Mouse (Mus musculus): ENCODE measurements at regions not wholly inside any gene's neighbourhood (a gene's known extent, or its start where the extent isn't known, plus 50 kb on each side); places are given as distances from the start of the nearest gene placed in this dataset.

DNA sequence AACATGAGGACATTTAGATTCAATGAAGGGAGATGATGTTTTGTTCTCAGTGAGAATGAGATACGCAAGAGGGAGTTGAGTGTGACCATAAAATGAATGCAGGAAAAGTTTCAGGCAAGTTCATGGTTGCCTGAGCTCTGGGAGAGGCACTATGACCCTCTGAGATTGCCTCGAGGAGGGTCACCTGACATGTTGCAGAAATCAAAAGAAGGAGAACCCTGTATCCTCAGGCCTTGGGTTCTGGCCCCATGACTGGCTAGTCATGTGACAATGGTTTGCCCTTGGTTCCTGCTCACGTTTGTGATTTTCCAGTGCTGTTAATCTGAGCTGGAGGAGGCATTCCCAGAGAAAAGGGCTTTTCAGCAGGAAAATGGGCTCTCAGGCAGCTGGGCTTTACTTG, 98.9 kb downstream of the Mab21l3 start:
- no peak for DNase-seq (ENCODE audit: extremely low spot score, low read depth, low spot score)

DNA sequence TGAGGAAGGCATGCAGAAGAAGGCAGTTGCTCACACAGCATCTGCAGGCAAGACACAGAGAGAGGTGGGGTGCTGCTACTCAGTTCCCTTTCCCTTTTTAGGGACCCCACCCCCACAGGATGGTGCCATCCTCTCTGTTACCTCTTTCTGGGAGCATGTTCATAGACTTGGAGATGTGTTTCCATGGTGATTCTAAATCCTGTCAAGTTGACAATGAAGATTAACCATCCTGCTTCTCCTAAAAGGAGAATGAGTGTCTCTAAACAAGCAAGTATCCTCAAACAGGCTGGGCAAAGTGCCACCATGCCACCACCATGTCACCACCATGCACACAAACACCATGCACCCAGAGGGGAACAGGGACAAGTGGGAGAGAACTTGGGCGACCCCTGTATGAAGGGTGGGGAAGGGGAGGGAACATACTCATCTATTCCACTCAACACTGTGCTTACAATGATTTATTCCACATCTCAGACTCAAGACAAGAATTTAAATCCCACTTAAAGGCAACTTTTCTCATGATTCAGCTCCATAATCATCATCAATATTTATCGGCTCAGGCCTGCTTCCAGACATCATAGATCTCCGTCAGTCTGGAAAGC, 99.6 kb downstream of the Mab21l3 start:
- DNase-seq (ENCODE audit: extremely low spot score, low read depth, low spot score), result no peak

DNA sequence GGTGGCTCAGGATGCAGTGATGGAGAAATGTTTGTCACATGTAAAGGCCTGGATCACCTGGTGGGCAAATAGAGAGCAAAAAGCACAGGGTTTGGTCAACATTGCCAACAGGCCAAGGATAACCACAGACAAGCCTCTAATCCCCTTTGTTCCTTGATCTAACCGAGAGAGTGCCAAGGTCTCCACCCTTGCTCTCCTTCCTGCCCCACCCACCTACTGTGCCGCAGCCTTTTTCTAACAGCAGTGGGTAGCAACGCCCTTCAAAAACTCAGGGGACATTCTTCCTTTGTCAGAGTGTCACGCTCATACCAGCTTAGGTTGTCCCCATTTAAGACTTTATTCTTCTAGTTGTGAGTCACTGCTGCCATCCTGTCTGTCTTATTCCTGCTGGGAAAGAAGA, 100.6 kb downstream of the Mab21l3 start:
- no peak for DNase-seq (ENCODE audit: extremely low spot score, low read depth, low spot score)

DNA sequence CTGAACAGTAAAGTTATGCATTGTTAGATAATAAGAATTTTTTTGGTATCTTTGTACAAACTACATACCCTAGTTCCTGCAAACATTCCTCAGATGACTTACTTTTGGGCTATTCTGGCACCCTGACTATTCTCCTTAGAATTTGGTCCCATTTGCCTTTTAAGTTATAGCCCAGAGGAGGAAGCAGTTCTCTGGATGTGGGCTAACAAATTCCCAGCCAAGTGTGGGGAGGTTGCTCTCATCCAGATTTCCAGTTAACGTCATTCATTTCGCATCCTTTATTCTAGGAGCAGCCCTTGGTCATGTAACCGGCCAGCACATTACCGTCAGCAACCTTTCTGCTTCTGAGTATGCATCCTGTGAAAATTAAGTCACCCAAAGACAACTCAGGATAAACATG, 107.9 kb downstream of the Mab21l3 start:
- no peak for DNase-seq (ENCODE audit: extremely low spot score, low read depth, low spot score)

DNA sequence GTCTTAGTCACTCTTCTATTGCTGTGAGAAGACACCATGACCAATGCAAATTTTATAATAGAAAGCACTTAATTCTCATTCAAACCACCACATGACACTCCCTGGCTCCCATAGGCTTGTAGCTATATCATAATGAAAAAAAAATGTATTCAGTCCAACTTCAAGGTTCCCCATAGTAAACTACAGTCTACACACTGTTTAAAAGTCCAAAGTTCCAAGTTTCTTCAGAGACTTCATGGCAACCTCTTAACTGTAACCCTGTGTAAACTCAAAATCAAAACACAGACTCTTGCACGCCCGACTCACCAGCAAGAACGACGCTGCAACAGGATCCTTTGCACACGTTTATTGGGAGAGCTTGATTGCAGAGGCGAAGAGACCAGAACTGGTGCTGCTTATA, 111.6 kb downstream of the Mab21l3 start:
- DNase-seq (ENCODE audit: extremely low spot score, low read depth, low spot score), result no peak

DNA sequence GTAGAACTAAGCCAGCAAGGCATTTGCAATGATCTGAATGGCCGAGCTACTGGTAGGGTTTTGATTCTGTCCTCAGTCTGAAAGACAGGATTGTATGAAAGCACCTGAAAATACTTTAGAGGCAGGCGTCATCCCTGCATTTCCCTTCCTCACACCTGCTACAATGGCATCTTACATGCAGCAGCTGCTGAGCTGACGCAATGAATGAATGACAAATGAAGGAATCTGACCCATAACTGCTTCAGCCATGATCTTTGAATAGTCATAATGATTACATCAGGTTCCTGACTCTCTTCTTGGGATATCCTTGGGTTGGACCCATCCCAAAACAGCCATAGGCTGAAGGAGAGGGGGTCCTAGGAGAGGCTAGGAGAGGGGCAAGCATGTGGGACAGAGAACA, 119.7 kb downstream of the Mab21l3 start:
- DNase-seq (ENCODE audit: extremely low spot score, low read depth, low spot score), result no peak

DNA sequence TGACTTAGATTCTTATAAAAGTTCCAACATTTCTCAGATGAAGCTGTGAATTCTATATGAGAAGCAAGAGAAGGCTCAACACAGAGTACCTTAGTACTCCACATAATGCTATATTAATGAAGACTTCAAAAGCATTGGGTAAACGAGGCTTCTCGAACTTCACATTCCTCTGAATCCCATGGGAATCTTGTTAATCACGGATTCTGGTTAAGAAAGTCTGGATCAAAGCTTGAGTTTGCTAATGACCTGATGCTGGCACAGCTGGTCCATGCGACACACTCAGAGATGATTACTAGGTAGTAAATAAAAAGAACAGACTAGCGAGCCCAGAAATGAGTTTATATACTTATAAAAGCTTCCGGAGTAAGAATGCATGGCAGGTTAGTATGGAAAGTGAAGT, 118.4 kb upstream of the Atp1a1 start:
- peak; percentile 67 for DNase-seq (ENCODE audit: extremely low spot score, low read depth, low spot score)

DNA sequence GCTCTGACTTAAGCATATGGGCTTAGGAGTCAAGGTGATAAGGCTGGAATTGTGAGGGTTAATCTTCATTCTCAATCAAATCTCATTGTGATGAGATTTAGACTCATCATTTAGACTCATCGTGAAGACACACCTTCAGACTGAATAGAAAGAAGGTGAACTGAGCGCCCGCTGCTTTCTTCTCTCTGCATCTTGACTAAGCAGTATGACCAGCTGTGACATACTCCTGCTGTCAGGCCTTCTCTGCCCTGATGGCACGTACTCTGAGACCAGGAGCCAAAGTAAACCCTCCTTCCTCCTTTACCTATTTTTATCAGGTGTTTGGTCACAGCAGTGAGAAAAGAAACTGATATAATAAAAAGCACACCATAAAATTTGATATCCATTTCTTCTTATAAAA, 117.5 kb upstream of the Atp1a1 start:
- no peak for DNase-seq (ENCODE audit: extremely low spot score, low read depth, low spot score)

DNA sequence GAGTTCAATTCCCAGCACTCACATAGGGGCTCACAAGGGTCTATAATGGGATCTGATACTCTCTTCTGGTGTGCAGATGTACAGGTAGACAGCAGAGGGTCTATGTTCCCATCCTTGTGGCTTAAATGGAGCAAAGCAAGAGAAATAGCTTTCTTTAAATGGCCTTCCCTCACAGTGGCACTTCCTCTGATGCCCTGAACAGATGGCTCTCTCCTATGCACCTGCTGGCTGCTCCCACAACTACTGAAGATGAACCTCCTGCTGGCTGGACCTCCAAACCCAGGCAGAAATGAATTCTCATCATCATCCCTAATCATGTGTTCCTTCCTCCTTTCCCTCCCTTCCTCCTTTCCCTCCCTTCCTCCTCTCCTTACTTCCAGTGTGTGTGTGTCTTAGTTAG, 110.9 kb upstream of the Atp1a1 start:
- DNase-seq (ENCODE audit: extremely low spot score, low read depth, low spot score), result no peak

DNA sequence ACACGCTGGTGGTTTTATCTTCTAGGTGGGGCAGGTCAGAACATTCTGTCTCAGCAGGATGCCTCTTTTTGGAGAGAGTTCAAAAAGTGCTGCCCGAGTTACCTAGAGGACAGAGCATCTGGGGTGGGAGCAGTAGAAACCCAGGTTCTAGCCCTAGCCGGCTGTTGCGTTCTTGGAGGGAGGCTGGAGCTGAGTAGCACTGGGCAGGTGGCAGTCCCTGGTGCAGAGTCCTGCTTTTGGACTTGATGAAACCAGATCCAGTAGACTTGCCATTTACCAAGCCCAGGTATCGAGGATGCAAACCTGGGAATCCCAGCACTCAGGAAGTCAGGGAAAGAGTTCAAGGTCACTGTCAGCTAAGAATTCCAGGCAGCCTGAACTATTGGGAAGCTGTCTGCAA, 110.3 kb upstream of the Atp1a1 start:
- no peak for DNase-seq (ENCODE audit: extremely low spot score, low read depth, low spot score)

DNA sequence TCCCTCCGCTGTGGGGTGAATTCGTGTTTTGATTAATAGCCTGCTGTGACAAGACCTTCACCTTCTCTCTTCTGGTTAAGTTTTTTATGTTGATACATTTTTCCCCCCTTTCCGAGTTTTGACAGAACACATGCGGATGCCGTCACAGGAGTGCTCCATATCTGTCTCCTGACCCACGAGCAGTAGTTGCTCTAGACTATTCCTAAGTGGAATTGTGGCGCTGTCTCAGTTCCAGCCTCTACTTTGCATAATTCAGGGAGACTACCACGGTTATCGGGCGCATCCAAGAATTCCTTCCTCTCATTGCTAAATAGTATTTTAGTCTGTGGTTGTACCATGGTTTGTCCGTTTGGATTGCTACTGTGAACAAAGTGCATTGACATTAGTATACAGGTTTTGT, 109.2 kb upstream of the Atp1a1 start:
- DNase-seq (ENCODE audit: extremely low spot score, low read depth, low spot score), result no peak

DNA sequence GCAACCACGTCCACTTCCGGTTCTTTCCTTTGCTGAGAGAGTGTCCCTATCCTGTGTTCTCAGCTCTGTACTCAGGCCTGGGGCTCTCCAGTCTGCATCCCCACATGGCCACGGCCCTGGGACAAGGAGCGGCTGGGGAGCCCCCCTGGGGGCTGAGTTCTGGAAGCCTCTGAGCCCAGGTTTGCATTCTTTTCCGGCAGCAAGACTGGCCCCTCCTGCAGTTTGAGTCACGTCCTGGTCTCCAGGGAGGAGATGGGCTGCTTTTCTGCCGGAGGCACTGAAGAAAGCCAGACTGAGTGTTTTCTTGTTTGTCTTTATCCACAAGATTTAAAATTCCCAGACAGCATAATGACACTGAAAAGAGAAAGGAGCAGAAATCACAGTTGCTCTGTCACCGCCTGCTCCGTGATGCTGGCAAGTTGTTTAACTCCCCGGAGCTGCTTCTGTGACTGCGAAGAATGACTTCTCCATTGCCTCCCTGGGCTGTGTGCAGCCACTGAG, 108.7 kb upstream of the Atp1a1 start:
- no peak for DNase-seq (ENCODE audit: extremely low spot score, low read depth, low spot score)

DNA sequence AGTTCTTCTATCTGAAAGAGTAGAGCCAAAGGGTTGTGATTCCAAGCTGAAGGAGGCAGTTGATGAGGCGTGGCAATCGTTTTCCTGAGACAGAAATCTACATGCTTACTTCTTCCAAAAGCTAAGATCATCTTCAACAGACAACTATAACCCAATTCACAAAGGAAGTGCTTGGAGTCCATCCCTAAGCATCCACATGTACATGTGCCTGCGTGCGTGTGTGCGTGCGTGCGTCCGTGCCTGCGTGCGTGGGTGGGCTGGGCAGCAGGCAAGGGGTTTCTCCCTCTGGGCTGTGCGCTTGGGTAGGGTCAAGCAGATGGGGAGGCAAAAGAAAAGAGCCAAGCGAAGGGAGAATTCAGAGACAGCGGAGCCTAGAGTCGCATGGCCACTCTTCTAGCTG, 108.2 kb upstream of the Atp1a1 start:
- no peak for DNase-seq (ENCODE audit: extremely low spot score, low read depth, low spot score)

DNA sequence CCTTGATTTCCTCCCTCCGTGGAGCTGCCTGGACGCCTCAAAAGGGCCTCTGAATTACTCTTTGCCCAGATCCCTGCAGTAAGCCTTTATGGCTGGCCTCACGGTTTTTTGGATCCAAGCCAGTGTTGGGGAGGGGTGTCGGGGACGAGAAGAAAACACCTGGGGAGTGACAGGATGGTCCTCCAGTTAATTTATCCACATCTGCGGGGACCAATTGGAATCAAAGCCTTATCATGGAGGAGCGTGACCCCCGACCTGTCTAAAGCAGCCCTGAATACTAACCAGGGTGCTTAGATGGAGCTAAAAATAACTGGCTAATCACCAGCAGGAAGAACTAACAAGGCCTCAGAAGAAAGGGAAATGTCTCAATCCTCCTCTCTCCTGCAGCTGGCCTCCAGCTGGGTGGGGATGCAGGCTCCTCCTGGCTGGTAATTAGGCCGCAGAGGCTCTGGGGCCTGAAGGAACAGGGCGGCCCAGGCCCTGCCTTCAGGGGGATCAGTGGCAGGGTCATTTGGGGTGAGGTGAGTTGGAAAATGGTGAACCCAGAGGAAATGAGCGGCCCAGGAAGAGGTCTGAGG, 107.2 kb upstream of the Atp1a1 start:
- DNase-seq (ENCODE audit: extremely low spot score, low read depth, low spot score), result peak; percentile 39

DNA sequence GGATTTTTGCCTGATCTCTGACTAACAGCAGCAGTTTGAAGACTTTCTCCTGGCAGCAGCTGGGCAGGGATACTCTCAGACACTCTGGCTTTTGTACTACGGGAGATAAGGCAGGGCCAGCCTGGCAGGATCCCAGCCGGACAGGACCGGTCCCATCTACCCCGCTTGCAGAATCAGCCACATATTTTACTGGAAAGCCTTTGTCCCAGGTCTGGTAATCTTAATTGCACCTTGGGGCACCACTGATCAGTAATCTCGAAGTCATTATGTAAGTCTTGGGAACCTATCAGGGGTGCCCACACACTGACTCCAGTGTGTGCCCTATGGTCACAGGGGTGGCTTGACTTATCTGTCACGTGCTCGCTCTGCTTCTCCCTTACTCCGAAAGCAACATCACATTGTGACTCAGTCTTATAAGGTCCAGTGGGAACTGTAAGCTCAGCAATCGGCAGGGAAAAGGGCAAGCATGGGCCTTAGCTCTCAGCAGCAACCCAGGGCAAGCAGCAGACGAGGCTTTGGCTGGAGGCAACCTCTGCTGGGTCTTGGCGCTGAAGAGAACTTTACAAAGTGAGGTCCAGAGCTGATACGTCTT, 105.0 kb upstream of the Atp1a1 start:
- DNase-seq (ENCODE audit: extremely low spot score, low read depth, low spot score), result no peak

DNA sequence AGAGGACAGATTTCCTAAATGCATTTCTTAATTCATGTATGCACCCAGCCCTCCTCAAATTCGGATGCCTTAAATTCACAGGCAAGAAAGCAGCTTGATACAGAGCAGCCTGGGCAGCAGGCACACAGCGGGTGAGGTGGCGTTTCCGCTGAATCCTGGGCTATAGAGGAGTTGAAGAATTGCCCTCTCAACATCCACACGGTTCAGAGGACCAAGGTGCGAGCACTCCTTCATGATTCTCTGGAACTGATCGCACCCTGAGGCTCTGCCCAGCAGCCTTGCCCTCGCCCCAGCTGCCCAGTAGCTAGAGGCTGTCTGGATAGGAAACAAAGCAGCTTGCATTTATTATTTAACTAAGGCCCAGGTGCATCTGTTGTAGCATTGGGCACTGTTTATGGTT, 104.3 kb upstream of the Atp1a1 start:
- no peak for DNase-seq (ENCODE audit: extremely low spot score, low read depth, low spot score)

DNA sequence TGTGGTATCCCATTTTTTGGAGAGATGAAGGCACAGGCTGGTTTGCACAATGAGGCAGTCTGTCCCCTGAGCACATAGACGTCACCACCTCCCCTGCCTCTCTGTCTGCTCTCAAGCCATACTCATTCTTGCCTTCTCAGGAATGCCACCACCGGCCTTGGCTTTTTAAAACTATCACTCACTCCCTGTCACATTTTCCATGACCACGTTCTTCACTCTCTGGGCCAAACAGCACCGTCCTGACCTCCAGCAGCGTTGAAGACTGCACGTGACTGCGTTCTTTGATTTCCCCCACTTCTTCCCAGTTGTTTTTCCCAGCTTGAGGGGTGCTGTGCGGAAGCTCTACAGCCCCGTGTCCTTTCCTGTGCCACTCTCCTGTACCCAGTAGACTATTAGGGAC, 100.4 kb upstream of the Atp1a1 start:
- DNase-seq (ENCODE audit: extremely low spot score, low read depth, low spot score), result no peak

DNA sequence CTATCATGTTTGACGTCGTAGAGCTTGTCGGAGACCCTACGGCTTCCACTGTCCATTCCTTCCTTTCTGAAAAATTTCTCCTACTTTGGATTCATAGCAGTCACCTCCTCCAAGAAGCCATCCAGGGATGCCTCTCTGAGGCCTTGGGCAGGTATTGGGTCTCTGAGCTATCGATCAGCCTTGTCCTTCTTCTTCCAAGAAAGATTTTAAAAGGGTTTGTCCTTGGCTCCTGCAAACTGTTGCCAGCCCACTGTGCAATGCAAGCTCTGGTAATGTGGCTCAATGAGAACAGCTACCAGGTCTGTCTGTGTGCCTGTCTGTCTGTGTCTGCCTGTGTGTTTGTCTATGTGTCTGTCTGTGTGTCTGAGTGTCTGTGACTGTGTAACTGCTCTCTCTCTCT, 99.8 kb upstream of the Atp1a1 start:
- DNase-seq (ENCODE audit: extremely low spot score, low read depth, low spot score), result no peak

DNA sequence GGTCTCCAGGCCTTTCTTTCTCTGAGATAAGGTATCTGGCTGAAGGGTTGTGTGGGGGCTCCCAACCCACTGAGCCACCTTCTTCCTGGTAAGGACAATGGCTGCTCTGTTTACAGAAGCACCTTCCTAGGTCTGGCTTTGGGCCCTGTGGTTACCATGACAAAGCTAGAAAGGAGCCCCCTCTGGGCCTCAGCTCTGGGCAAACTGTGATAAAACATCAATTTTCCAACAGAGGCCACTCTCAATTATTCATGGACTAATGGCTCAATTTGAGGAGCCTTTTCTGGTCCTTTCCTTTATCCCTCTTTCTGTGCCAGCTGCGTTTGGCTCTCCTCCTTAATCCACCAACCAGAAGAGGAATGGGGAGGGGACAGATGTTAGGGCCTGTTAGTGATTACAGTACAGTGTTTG, 97.3 kb upstream of the Atp1a1 start:
- DNase-seq (ENCODE audit: extremely low spot score, low read depth, low spot score), result no peak

DNA sequence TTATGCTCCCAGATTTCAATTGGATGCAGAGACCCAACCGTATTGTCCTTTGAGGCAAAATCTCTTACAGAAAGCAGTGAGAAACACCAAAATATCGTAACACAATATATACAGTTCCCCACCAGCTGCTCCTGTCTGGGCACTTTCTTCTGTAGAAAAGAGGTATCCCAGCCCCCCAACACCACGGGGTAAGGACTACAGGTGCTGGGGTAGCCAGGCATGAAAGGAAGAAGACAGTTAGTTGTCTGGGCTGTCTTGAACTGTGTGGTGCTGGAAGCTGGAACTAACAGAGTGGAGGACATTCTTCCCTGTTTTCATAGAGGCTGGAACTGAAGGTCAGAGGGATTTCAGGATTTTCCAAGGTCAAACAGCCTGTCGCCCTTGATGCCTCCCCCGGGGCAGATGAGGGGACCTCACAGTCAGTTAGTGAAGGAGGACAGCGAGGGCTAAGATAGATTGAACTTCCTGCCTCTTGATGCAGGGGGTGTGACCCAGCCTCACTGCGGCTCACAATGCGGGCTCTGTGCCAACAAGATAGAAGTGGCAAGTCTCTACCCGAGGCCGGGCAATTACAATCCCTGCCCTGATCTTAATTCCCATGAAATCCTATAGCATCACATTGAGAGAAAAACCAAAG, 96.6 kb upstream of the Atp1a1 start:
- no peak for DNase-seq (ENCODE audit: extremely low spot score, low read depth, low spot score)

DNA sequence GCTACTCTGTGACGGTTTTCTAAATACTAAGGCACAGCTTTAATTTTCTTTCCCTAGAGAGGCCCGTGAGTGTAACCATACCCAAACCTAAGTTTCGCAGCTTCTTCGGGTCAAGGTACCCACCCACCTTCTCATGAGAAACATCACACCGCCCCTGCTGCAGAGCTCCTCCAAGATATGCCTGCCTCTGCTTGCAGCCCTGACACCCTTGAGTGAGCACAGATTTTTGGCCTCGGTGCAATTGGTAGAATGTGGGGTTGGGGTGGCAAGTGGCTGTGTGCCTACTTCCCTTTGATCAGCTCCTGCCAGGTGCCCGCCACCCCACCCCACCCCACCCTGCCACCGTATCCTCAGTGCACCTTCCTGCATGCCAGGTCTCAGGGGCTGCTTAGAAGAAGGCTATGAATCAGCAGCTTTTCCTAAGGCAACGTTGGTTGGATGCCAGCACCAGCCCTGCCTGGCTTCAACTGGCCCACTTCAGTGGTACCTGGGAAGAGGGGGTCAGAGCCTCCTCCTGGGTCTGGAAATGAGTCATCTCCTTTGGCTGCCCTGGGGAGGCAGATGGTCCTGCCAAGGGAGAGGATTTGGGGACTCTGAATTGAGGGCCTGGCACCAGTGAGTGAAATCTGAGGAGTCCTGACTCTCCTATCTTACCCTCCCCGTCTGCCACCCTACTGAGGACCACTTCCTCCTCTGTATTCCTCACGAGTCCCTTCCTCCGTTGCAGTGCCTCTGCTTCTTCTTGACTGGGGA, 95.6 kb upstream of the Atp1a1 start:
- no peak for DNase-seq (ENCODE audit: extremely low spot score, low read depth, low spot score)

DNA sequence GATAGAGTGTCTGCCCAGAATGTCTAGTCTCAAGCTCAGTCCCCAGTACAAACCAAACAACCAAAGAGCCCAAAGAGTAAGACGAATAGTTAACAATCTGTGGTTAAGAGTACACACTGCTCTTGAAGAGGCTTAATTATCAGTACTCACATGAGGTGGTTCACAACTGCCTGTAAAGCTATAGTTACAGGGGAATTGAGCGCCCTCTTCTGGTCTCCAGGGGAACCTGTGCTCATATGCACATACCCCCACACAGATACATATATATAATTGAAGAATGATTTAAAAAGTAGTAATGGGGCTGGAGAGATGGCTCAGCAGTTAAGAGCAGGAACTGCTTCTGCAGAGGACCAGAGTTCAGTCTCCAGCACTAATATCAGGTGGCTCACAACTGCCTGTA, 92.3 kb upstream of the Atp1a1 start:
- no peak for DNase-seq (ENCODE audit: extremely low spot score, low read depth, low spot score)
